Mouse (Mus musculus) E14TG2a.4 (cell line): Measurements from ENCODE around the gene Olfr1291-ps1.

Experiments
- CTCF ChIP-seq: conservative IDR thresholded peaks from 2 replicates; pipeline ENCODE4 v1.5.1; 2014; ENCODE audit warnings: low read length
- NANOG ChIP-seq: IDR thresholded peaks from 2 replicates; pipeline ENCODE4 v1.6.1; 2014; ENCODE audit warnings: borderline replicate concordance, low read length, mixed read lengths
- POU5F1 ChIP-seq: IDR thresholded peaks from 2 replicates; pipeline ENCODE4 v1.6.1; 2014; ENCODE audit warnings: low read length, borderline replicate concordance

- no peak for TF ChIP-seq CTCF
- no peak for TF ChIP-seq POU5F1
- TF ChIP-seq NANOG = no peak
Observed at GRCm38 (mm10) chr2:111493729-111494128, 3.3 kb upstream of the Olfr1291-ps1 start, which contains the start of gene Olfr1290.
